Mouse (Mus musculus): ENCODE data around the gene Olfr304.
"Not testable (repeated sequence)": the region's sequence is repeated elsewhere in the genome, so short reads cannot be mapped to it uniquely, and the experiment has no call there.

Olfr304 gene

GRCm38 (mm10) chr7:86386558-86386957 is at the start of gene Olfr304:
TSS of gene Olfr304 (minus strand) at chr7:86386658.
- no peak for DNase-seq (ENCODE audit: low read depth)

GRCm38 (mm10) chr7:86403546-86403945 is 17.1 kb upstream of the Olfr304 start, which contains the start of gene Olfr301:
TSS of gene Olfr301 (plus strand) at chr7:86403846.
- no peak for DNase-seq (ENCODE audit: low read depth)

GRCm38 (mm10) chr7:86397689-86398088 is 11.2 kb upstream of the Olfr304 start, which contains the start of gene Olfr303:
TSS of gene Olfr303 (minus strand) at chr7:86397789.
- DNase-seq (ENCODE audit: low read depth), result no peak

GRCm38 (mm10) chr7:86385769-86386168 is 689 bp downstream of the Olfr304 start:
- DNase-seq (ENCODE audit: low read depth), result no peak

- no peak for DNase-seq (ENCODE audit: low read depth)
These were observed 19.6 kb downstream of the Olfr304 start, which contains the start of gene Olfr305 for GRCm38 (mm10) chr7:86366828-86367227. TSS of gene Olfr305 (minus strand) at chr7:86366928.

- not testable (repeated sequence) for DNase-seq (ENCODE audit: low read depth)
These were observed 40.2 kb downstream of the Olfr304 start for GRCm38 (mm10) chr7:86346296-86346695.

- DNase-seq (ENCODE audit: low read depth), result no peak
These were observed 42.2 kb downstream of the Olfr304 start for GRCm38 (mm10) chr7:86344253-86344652.

GRCm38 (mm10) chr7:86342881-86343565 is 43.4 kb downstream of the Olfr304 start:
- no peak for DNase-seq (ENCODE audit: low read depth)

- no peak for DNase-seq (ENCODE audit: low read depth)
These were observed 49.0 kb downstream of the Olfr304 start, which contains the start of gene Olfr307 for GRCm38 (mm10) chr7:86337486-86337885. TSS of gene Olfr307 (minus strand) at chr7:86337586.

All from fibroblast of lung, adult 2 months (primary cell).